Mouse (Mus musculus): ENCODE data around the gene Efna2.

DNA sequence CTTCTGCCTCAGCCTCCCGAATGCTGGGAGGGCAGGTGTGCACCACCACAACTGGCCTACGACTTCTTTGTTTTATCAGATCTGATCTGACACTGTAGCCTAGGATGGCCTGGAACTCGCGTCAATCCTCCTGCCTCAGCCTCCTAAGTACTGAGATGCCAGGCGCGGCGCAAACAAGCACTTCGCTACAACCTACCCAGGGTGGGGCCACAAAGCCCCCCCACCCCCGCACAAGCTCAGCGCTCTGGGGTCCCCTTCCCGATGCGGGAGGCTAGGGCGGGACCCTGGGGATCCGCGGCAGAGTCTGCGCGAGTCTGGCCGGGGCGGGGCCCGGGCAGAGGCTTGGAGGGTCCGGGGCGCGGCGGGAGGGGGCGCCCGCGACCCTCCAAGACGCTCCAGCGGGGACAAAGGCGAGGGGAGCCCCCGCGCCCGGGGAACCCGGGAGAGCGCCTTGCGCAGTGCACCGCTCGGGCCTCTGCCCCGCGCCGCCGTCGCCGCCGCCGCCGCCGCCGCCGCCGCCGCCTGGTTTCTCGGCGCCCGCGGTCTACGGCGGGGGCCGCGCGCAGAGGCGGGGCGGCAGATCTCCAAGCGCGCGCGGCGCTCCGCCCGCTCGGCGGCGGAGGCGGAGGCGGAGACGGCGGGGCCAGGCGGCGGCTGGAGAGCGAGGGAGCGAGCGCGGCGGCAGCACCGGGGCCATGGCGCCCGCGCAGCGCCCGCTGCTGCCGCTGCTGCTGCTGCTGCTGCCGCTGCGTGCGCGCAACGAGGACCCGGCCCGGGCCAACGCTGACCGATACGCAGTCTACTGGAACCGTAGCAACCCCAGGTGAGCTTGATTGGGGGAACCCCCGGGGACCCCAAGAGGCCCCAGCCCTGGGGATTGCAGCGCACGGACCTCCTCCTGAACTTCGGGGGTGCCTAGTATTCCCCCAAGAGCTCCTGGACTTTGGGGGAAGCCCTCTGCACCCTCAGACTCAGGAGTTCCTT lies at the start of gene Efna2:
- TF ChIP-seq CTCF (conservative IDR thresholded peaks at IDR 0.05; ENCODE audit: low read length) (no peak), POU5F1 (IDR thresholded peaks at IDR 0.05; ENCODE audit: borderline replicate concordance, low read length) (no peak)
